11 mouse cellular contexts compared by ENCODE assay signal in genomic region chr2:125092123-125092522, GRCm38 (mm10). TPM values are rescaled to one million over a fixed set of nuclear protein-coding genes. Genes with fewer than 3 reads are reported as not detected.
"Had no signal": no experiment of that assay in that cellular context is flagged by ENCODE, and none has a peak within 500 bp of the region (broad histone marks: within the 10 kb centered on the region; RNA-seq: fewer than 3 reads in every experiment).

No protein-coding gene starts in this region.

RNA-seq across cellular contexts. Expression of gene Slc24a5, which starts 24.2 kb away (rescaled TPM):
- polyA plus RNA-seq: thymus, adult 2 months had no signal

RNA-seq across cellular contexts. Expression of gene Ctxn2, which starts 44.4 kb away (rescaled TPM):
- total RNA-seq: megakaryocyte progenitor cell, adult 5-6 weeks; monocyte, adult 5-6 weeks; neutrophil, adult 5-6 weeks had no signal
- polyA plus RNA-seq: liver, postnatal 0 days; lung, adult 2 months; lung, embryonic 15.5 days; lung, postnatal 0 days; macrophage; spleen, adult 2 months; thymus, adult 2 months; urinary bladder, adult 2 months had no signal
